Mouse (Mus musculus): ENCODE measurements around the gene 4930562C15Rik. TPM values are rescaled to one million over a fixed set of nuclear protein-coding genes. Genes with fewer than 3 reads are reported as not detected.

The 4930562C15Rik gene
- polyA plus RNA-seq, 1 experiment from 2014 or later, result 2.2 TPM

DNA sequence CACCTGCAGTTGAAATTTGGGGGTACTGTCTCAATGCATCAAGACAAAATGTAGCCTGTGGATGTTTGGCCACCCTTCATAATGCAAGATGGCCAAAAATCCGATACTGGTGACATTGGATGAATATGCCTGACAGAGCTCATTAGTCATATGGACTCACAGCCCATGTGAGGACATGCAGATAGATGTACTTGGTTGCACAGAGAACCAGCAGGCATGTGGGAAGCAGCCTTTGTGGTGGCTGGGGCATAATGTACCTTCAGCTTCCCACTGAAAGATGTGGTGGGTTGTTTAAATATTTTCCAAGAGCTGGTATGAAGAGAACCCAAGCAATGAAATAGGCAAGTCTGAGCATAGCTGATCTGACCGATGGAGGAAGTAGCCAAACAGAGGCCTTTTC, 1.4 kb upstream of the 4930562C15Rik start:
- no peak overlapping the region for H3K9ac ChIP-seq (replicated peaks; ENCODE audit: low read depth)
- DNase-seq (ENCODE audit: low spot score) (no peak), ATAC-seq (peak; percentile 40; the same call in 1 of the 2 replicates)
- TF ChIP-seq EP300 (IDR thresholded peaks at IDR 0.05) (no peak), CTCF (IDR thresholded peaks at IDR 0.05) (no peak)
- H3K9me3 ChIP-seq (ENCODE audit: low read length), result no peaks in the 10 kb centered on the region
- no peak overlapping the region for H3K27ac ChIP-seq (ENCODE audit: low read length)
- H3K36me3 ChIP-seq (ENCODE audit: insufficient read depth, low read length), result no peaks in the 10 kb centered on the region
- no peaks in the 10 kb centered on the region for H3K4me1 ChIP-seq (ENCODE audit: insufficient read depth, low read depth, low read length)
- WGBS, result 68% methylated on average over 2 of the region's 2 CpGs
- H3K27me3 ChIP-seq (replicated peaks; ENCODE audit: insufficient read depth, low read length), result no peaks in the 10 kb centered on the region
- no peak overlapping the region for H3K4me2 ChIP-seq (replicated peaks; ENCODE audit: low read depth, low read length)
- no peak overlapping the region for H3K4me3 ChIP-seq (ENCODE audit: low read depth, low read length)

- Histone ChIP-seq H3K36me3 (ENCODE audit: insufficient read depth, low read length) (no peaks in the 10 kb centered on the region), H3K4me1 (ENCODE audit: insufficient read depth, low read depth, low read length) (no peaks in the 10 kb centered on the region; the same call in 1 of the 2 replicates), H3K9ac (replicated peaks; ENCODE audit: low read depth) (no peak overlapping the region), H3K27me3 (replicated peaks; ENCODE audit: insufficient read depth, low read length) (no peaks in the 10 kb centered on the region), H3K4me3 (ENCODE audit: low read depth, low read length) (no peak overlapping the region), H3K27ac (ENCODE audit: low read length) (no peak overlapping the region), H3K9me3 (ENCODE audit: low read length) (no peaks in the 10 kb centered on the region), H3K4me2 (replicated peaks; ENCODE audit: low read depth, low read length) (no peak overlapping the region)
- WGBS, result 84% methylated on average over 3 of the region's 3 CpGs
- ATAC-seq (no peak), DNase-seq (ENCODE audit: low spot score) (no peak)
- TF ChIP-seq CTCF (IDR thresholded peaks at IDR 0.05), result no peak
- TF ChIP-seq EP300 (IDR thresholded peaks at IDR 0.05), result no peak
These were observed 2.4 kb downstream of the 4930562C15Rik start for GRCm38 (mm10) chr16:4837631-4838030.

DNA sequence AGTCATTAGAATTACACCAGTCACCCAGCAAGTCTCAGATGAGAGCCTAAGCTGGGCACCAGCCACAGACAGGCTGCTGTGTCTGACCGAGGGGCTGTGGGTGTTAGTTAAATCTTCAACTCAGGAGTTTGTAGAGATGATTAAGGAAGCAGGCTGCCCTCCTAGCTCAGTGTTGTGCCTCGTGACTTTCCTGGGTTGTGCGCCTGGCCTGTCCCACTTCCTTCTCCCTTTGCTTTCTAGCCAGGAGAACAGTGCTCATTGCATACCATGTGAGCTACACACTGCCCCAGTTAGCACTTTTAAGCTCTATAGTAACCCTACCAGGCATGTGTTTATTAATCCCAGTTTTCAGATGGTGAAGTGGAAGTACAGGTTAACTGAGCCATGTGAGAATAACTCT, 4.3 kb downstream of the 4930562C15Rik start:
- ATAC-seq, result 0 out of 2 replicates have a peak, but pooled peaks have one; percentile 12

GRCm38 (mm10) chr16:4840231-4840630, 5.0 kb downstream of the 4930562C15Rik start:
- no peaks in the 10 kb centered on the region for H3K27me3 ChIP-seq (replicated peaks; ENCODE audit: insufficient read depth, low read length)
- no peaks in the 10 kb centered on the region for H3K9me3 ChIP-seq (ENCODE audit: low read length)
- WGBS, result 72% methylated on average over 8 of the region's 8 CpGs
- no peaks in the 10 kb centered on the region; the same call in 1 of the 2 replicates for H3K4me1 ChIP-seq (ENCODE audit: insufficient read depth, low read depth, low read length)
- no peak overlapping the region for H3K27ac ChIP-seq (ENCODE audit: low read length)
- H3K36me3 ChIP-seq (ENCODE audit: insufficient read depth, low read length), result no peaks in the 10 kb centered on the region
- no peak for TF ChIP-seq CTCF (IDR thresholded peaks at IDR 0.05)
- TF ChIP-seq EP300 (IDR thresholded peaks at IDR 0.05), result no peak
- no peak overlapping the region for H3K9ac ChIP-seq (replicated peaks; ENCODE audit: low read depth)
- DNase-seq (ENCODE audit: low spot score), result peak; percentile 47
- no peak overlapping the region for H3K4me2 ChIP-seq (replicated peaks; ENCODE audit: low read depth, low read length)
- H3K4me3 ChIP-seq (ENCODE audit: low read depth, low read length), result no peak overlapping the region
- ATAC-seq, result no peak

More for the DNA sequence above, 4.3 kb downstream of the 4930562C15Rik start:
- Histone ChIP-seq H3K9me3 (ENCODE audit: low read length) (no peaks in the 10 kb centered on the region), H3K27me3 (replicated peaks; ENCODE audit: insufficient read depth, low read length) (no peaks in the 10 kb centered on the region), H3K9ac (replicated peaks; ENCODE audit: low read depth) (no peak overlapping the region), H3K27ac (ENCODE audit: low read length) (no peak overlapping the region), H3K4me3 (ENCODE audit: low read depth, low read length) (no peak overlapping the region), H3K4me2 (replicated peaks; ENCODE audit: low read depth, low read length) (no peak overlapping the region), H3K4me1 (ENCODE audit: insufficient read depth, low read depth, low read length) (no peaks in the 10 kb centered on the region; the same call in 1 of the 2 replicates), H3K36me3 (ENCODE audit: insufficient read depth, low read length) (no peaks in the 10 kb centered on the region)
- 67% methylated on average over 3 of the region's 3 CpGs for WGBS
- TF ChIP-seq EP300 (IDR thresholded peaks at IDR 0.05), result no peak
- TF ChIP-seq CTCF (IDR thresholded peaks at IDR 0.05), result no peak
- DNase-seq (ENCODE audit: low spot score), result no peak

GRCm38 (mm10) chr16:4847041-4847440, 11.8 kb downstream of the 4930562C15Rik start:
- no peak for ATAC-seq
- TF ChIP-seq EP300 (IDR thresholded peaks at IDR 0.05), result no peak
- TF ChIP-seq CTCF (IDR thresholded peaks at IDR 0.05), result no peak
- Histone ChIP-seq H3K4me2 (replicated peaks; ENCODE audit: low read depth, low read length) (no peak overlapping the region), H3K9ac (replicated peaks; ENCODE audit: low read depth) (no peak overlapping the region), H3K4me1 (ENCODE audit: insufficient read depth, low read depth, low read length) (no peaks in the 10 kb centered on the region), H3K27ac (ENCODE audit: low read length) (no peak overlapping the region), H3K4me3 (ENCODE audit: low read depth, low read length) (no peak overlapping the region), H3K9me3 (ENCODE audit: low read length) (no peaks in the 10 kb centered on the region), H3K27me3 (replicated peaks; ENCODE audit: insufficient read depth, low read length) (no peaks in the 10 kb centered on the region), H3K36me3 (ENCODE audit: insufficient read depth, low read length) (no peaks in the 10 kb centered on the region)
- DNase-seq (ENCODE audit: low spot score), result no peak
- WGBS, result 76% methylated on average over 3 of the region's 3 CpGs

DNA sequence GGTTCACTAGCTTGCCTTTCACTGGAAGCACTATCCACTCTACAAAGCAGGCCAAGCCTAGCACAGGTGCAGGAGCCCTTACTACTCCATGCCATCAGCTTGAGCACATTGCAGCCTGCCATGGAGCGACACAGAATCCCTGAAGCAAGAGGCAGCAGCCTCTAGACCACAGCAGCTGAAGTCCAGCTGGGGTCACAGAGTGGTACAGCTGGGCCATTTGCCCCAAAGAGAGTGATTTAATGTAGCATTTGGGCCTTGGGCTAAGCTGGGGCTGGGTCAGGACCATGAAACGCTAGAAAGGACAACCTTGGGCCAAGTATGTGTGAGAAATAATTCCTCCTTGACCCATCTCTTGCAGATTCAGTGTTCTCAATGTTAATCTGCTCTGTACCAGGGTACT, 12.9 kb downstream of the 4930562C15Rik start:
- Histone ChIP-seq H3K4me1 (ENCODE audit: insufficient read depth, low read depth, low read length) (no peaks in the 10 kb centered on the region), H3K9ac (replicated peaks; ENCODE audit: low read depth) (no peak overlapping the region), H3K27me3 (replicated peaks; ENCODE audit: insufficient read depth, low read length) (no peaks in the 10 kb centered on the region), H3K4me2 (replicated peaks; ENCODE audit: low read depth, low read length) (no peak overlapping the region), H3K27ac (ENCODE audit: low read length) (no peak overlapping the region), H3K9me3 (ENCODE audit: low read length) (no peaks in the 10 kb centered on the region), H3K36me3 (ENCODE audit: insufficient read depth, low read length) (no peaks in the 10 kb centered on the region), H3K4me3 (ENCODE audit: low read depth, low read length) (no peak overlapping the region)
- DNase-seq (ENCODE audit: low spot score) (no peak), ATAC-seq (no peak)
- 84% methylated on average over 2 of the region's 2 CpGs for WGBS
- TF ChIP-seq EP300 (IDR thresholded peaks at IDR 0.05) (no peak), CTCF (IDR thresholded peaks at IDR 0.05) (no peak)

- no peaks in the 10 kb centered on the region for H3K4me1 ChIP-seq (ENCODE audit: insufficient read depth, low read depth, low read length)
- no peaks in the 10 kb centered on the region for H3K36me3 ChIP-seq (ENCODE audit: insufficient read depth, low read length)
- TF ChIP-seq CTCF (IDR thresholded peaks at IDR 0.05), result no peak
- TF ChIP-seq EP300 (IDR thresholded peaks at IDR 0.05), result no peak
- no peak overlapping the region for H3K4me2 ChIP-seq (replicated peaks; ENCODE audit: low read depth, low read length)
- no peak overlapping the region for H3K9ac ChIP-seq (replicated peaks; ENCODE audit: low read depth)
- H3K27ac ChIP-seq (ENCODE audit: low read length), result peak overlapping the region; percentile 68
- ATAC-seq (peak; percentile 17; the same call in 1 of the 2 replicates), DNase-seq (ENCODE audit: low spot score) (peak; percentile 55)
- no peak overlapping the region for H3K4me3 ChIP-seq (ENCODE audit: low read depth, low read length)
- H3K9me3 ChIP-seq (ENCODE audit: low read length), result no peaks in the 10 kb centered on the region
- H3K27me3 ChIP-seq (replicated peaks; ENCODE audit: insufficient read depth, low read length), result no peaks in the 10 kb centered on the region
- 58% methylated on average over 7 of the region's 7 CpGs for WGBS
These were observed 15.1 kb downstream of the 4930562C15Rik start for GRCm38 (mm10) chr16:4850361-4850760.

Data from lung, postnatal 0 days (tissue).